Mouse (Mus musculus) embryonic fibroblast, embryonic 13.5 days (primary cell): Measurements from ENCODE around the gene Stfa2l1. TPM values are rescaled to one million over a fixed set of nuclear protein-coding genes. Genes with fewer than 3 reads are reported as not detected.
"Not testable (repeated sequence)": the region's sequence is repeated elsewhere in the genome, so short reads cannot be mapped to it uniquely, and the experiment has no call there.

Experiments used
- H3K27ac ChIP-seq: 2 replicates; pipeline ENCODE4 v1.5.1; 2012; ENCODE audit warnings: low read length, control low read depth, inconsistent platforms; ENCODE audit not compliant: insufficient read depth
- H3K4me1 ChIP-seq: 2 replicates; pipeline ENCODE4 v1.6.1; 2011; ENCODE audit warnings: low read length; ENCODE audit not compliant: control insufficient read depth, insufficient read depth
- H3K4me3 ChIP-seq: 2 replicates; pipeline ENCODE4 v1.5.1; 2011; ENCODE audit warnings: mild to moderate bottlenecking, control low read depth, low read length; ENCODE audit not compliant: insufficient read depth
- CTCF ChIP-seq: IDR thresholded peaks from 2 replicates; pipeline ENCODE4 v1.5.1; 2011; ENCODE audit warnings: mild to moderate bottlenecking, control low read depth, low read length, moderate library complexity, borderline replicate concordance; ENCODE audit not compliant: insufficient read depth
- POLR2A ChIP-seq: IDR thresholded peaks from 2 replicates; pipeline ENCODE4 v1.6.1; 2011; ENCODE audit warnings: low read depth, mild to moderate bottlenecking, control low read depth, low read length, moderate library complexity
- polyA plus RNA-seq: library from polyadenylated mRNA; stranded (reverse); fragments of >200 nt; gene quantifications from 2 replicates; pipeline ENCODE4 v1.2.4, GENCODE M21; 2011; ENCODE audit warnings: low read depth; ENCODE audit not compliant: missing spikeins, insufficient read length

Gene Stfa2l1
- polyA plus RNA-seq, 1 experiment: not detected

DNA sequence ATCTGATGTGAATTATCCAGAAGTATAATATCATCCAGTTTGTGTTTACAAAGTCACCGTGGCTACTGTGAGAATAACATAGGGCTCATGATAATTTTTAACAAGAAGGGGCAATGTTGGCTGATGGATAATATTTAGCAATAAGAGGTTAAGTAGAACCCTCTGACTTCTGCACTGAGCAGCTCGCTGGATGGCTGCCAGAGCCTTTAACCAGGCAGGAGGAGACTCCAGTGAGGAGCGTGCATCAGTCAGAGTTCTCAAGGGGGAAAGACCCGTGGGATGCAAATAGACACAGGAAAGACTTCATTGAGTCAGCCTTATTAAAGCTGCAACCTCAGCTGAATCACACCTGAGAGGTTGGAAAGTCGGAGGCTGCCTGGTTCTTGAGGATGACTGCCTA, 47.2 kb downstream of the Stfa2l1 start:
- TF ChIP-seq POLR2A: no peak
- no peak for TF ChIP-seq CTCF
- Histone ChIP-seq H3K27ac (no peak overlapping the region), H3K4me3 (no peak overlapping the region), H3K4me1 (no peaks in the 10 kb centered on the region)

DNA sequence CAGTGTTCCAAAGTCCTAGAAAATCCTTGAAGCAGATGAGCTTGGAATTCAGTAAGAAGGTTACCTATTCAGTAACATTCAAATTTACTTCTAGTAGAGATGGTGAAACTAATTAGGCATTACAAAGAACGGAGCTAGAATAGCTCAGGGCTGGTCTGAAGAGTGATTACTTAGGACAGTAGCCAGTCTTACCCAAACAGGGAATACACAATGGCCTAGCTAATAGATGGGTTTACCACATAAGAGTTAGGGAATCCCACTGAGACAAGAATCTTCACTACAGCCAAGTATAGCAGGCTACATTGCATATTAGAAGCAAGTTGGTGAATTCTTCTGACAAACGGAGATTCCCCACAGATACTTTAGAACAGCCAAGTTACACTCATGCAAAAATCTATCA, 49.1 kb downstream of the Stfa2l1 start:
- not testable (repeated sequence) for H3K4me1 ChIP-seq, H3K4me3 ChIP-seq

GRCm38 (mm10) chr16:36209967-36210453, 53.4 kb downstream of the Stfa2l1 start, which contains the start of gene Gm5416:
Gene Gm5416, plus strand, starts transcription at chr16:36210403.
- H3K27ac ChIP-seq: no peak within 1 kb of the TSS
- TF ChIP-seq CTCF (no peak), POLR2A (no peak)
- H3K4me3 ChIP-seq: no peak within 1 kb of the TSS
- no peaks in the 10 kb centered on the region for H3K4me1 ChIP-seq

More for the DNA sequence above, 49.1 kb downstream of the Stfa2l1 start:
- H3K27ac ChIP-seq: not testable (repeated sequence)

Other genes with a start within 250 kb of the Stfa2l1 start
- gene Parp9, start 218.3 kb upstream of the Stfa2l1 start, polyA plus RNA-seq: 19.8 and 26.5 TPM in 2 replicates
- 10.2 and 12.9 TPM in 2 replicates for gene Dtx3l, start 217.7 kb upstream of the Stfa2l1 start, polyA plus RNA-seq
- 83.9 and 86.7 TPM in 2 replicates for gene Kpna1, start 178.1 kb upstream of the Stfa2l1 start, polyA plus RNA-seq
- gene Wdr5b, start 115.6 kb upstream of the Stfa2l1 start, polyA plus RNA-seq: 3.2 and 4.8 TPM in 2 replicates
- 220 and 237 TPM in 2 replicates for gene Fam162a, start 85.2 kb upstream of the Stfa2l1 start, polyA plus RNA-seq
- 85.6 and 95.9 TPM in 2 replicates for gene Ccdc58, start 85.1 kb upstream of the Stfa2l1 start, polyA plus RNA-seq
- not detected in 2 replicates for gene Csta1, start 25.6 kb upstream of the Stfa2l1 start, polyA plus RNA-seq
- not detected in 2 replicates for gene Gm5483, start 27.4 kb downstream of the Stfa2l1 start, polyA plus RNA-seq
- not detected in 2 replicates for gene Gm5416, start 53.6 kb downstream of the Stfa2l1 start, polyA plus RNA-seq
- gene 2010005H15Rik, start 64.7 kb downstream of the Stfa2l1 start, polyA plus RNA-seq: not detected in 2 replicates
- not detected in 2 replicates for gene Stfa1, start 120.1 kb downstream of the Stfa2l1 start, polyA plus RNA-seq
- not detected in 2 replicates for gene BC117090, start 177.5 kb downstream of the Stfa2l1 start, polyA plus RNA-seq
- not detected in 2 replicates for gene BC100530, start 210.9 kb downstream of the Stfa2l1 start, polyA plus RNA-seq